Mouse (Mus musculus) liver, embryonic 14.5 days (tissue): ENCODE measurements around the gene Dusp21. TPM values are rescaled to one million over a fixed set of nuclear protein-coding genes. Genes with fewer than 3 reads are reported as not detected.

ENCODE experiments used
- ATAC-seq: fragments of 200-750 bp; cut with Nextera tagmentation; 2 replicates; pipeline ENCODE4 v1.8.0; 2017; ENCODE audit warnings: moderate number of reproducible peaks, mild to moderate bottlenecking, moderate library complexity; ENCODE audit not compliant: insufficient read depth
- DNase-seq, 3 experiments: peaks; one replicate each; pipeline ENCODE4 v3.0.0-alpha.2; 2012 to 2013; ENCODE audit warnings: low read depth in 3 of 3, low spot score in 3 of 3
- H3K27ac ChIP-seq: fragments of 300-500 bp; sonication (generic); 2 replicates; pipeline ENCODE4 v1.5.1; 2014; ENCODE audit warnings: moderate library complexity, mild to moderate bottlenecking, control low read depth, inconsistent platforms
- H3K27me3 ChIP-seq: fragments of 300-500 bp; sonication (generic); 2 replicates; pipeline ENCODE4 v1.6.1; 2014; ENCODE audit warnings: mild to moderate bottlenecking, low read length, moderate library complexity; ENCODE audit not compliant: control insufficient read depth, insufficient read depth
- H3K36me3 ChIP-seq: fragments of 300-500 bp; sonication (generic); replicated peaks from 2 replicates; pipeline ENCODE4 v1.6.1; 2014; ENCODE audit warnings: low read depth; ENCODE audit not compliant: control insufficient read depth, insufficient read depth
- H3K4me1 ChIP-seq, 2 experiments: fragments of 200-500 bp in 1 of 2; fragments of 300-500 bp in 1 of 2; sonication (generic) in 1 of 2; replicated peaks; 2 replicates each; pipeline ENCODE4 v1.6.1; 2012 to 2014; ENCODE audit warnings: antibody characterized with exemption in 1 of 2, inconsistent platforms in 1 of 2, low read length in 1 of 2; ENCODE audit not compliant: control insufficient read depth in 2 of 2, insufficient read depth in 2 of 2
- H3K4me2 ChIP-seq: fragments of 300-500 bp; sonication (generic); 2 replicates; pipeline ENCODE4 v1.6.1; 2014; ENCODE audit warnings: low read depth, mild to moderate bottlenecking, control low read depth, moderate library complexity
- H3K4me3 ChIP-seq, 2 experiments: fragments of 200-500 bp in 1 of 2; fragments of 300-500 bp in 1 of 2; sonication (generic) in 1 of 2; 2 replicates each; pipeline ENCODE4 v1.5.1; 2012 to 2014; ENCODE audit warnings: low read depth in 2 of 2, low read length in 2 of 2, mild to moderate bottlenecking in 2 of 2, control low read depth in 1 of 2, inconsistent platforms in 1 of 2, moderate library complexity in 1 of 2; ENCODE audit not compliant: insufficient read depth in 1 of 2
- H3K9ac ChIP-seq: fragments of 300-500 bp; sonication (generic); replicated peaks from 2 replicates; pipeline ENCODE4 v1.6.1; 2014; ENCODE audit warnings: mild to moderate bottlenecking, control low read depth, moderate library complexity
- H3K9me3 ChIP-seq: fragments of 300-500 bp; sonication (generic); 2 replicates; pipeline ENCODE4 v1.6.1; 2016; ENCODE audit warnings: low read length, mixed read lengths; ENCODE audit not compliant: control insufficient read depth
- CTCF ChIP-seq: IDR thresholded peaks from 2 replicates; pipeline ENCODE4 v1.5.1; 2016; ENCODE audit warnings: antibody characterized with exemption, low read depth, control low read depth
- EP300 ChIP-seq: IDR thresholded peaks from 2 replicates; pipeline ENCODE4 v1.6.1; 2016; ENCODE audit warnings: antibody characterized with exemption, low read depth
- whole genome bisulfite sequencing: fragments of 180-500 bp; shearing (Covaris S2); extraction: QIAGEN DNeasy Blood & Tissue Kit; methylation state at CpG from one replicate; pipeline ENCODE4 v1.1.7; 2014; ENCODE audit not compliant: insufficient replicate concordance; 5-methylcytosine and 5-hydroxymethylcytosine counted together
- polyA plus RNA-seq, 2 experiments: library from polyadenylated mRNA; depleted of rRNA in 1 of 2; stranded (reverse) in 1 of 2; unstranded in 1 of 2; fragments of >200 nt; fragmentation: Nextera tagmentation in 1 of 2; extraction: Ambion mirVana in 1 of 2; gene quantifications; 2 replicates each; pipeline versions ENCODE4 v1.2.1 to v1.2.3; 2012 to 2014

Dusp21 gene
- polyA plus RNA-seq, 2 experiments: not detected

DNA sequence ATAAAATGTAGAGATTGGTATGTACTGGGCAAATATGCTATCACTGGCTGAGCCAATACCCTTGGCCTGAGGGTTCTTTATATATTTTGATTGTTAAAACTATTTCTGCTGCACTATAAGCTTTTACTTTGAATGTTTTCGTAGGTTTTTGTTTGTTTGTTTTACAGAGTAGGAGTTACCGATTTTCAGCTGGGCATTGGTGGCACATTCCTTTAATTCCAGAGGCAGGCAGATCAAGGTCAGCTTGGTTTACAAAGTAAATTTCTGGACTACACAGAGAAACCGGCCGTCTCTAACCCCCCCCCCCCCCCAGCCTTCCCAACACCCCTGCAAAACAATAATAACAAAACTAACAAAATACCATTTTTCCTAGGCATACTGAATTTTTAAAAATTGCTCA is 29.2 kb downstream of the Dusp21 start:
- WGBS: 68% methylated on average over 4 of the region's 4 CpGs
- no peak overlapping the region for H3K4me2 ChIP-seq
- no peak overlapping the region for H3K4me3 ChIP-seq
- no peak for ATAC-seq
- H3K27me3 ChIP-seq: no peaks in the 10 kb centered on the region
- TF ChIP-seq CTCF (no peak), EP300 (no peak)
- peaks cover 7 to 14% of the 10 kb centered on the region in 2 experiments for H3K4me1 ChIP-seq
- H3K9ac ChIP-seq: no peak overlapping the region
- no peak overlapping the region for H3K27ac ChIP-seq
- no peak for DNase-seq
- H3K36me3 ChIP-seq: no peaks in the 10 kb centered on the region
- H3K9me3 ChIP-seq: no peaks in the 10 kb centered on the region

DNA sequence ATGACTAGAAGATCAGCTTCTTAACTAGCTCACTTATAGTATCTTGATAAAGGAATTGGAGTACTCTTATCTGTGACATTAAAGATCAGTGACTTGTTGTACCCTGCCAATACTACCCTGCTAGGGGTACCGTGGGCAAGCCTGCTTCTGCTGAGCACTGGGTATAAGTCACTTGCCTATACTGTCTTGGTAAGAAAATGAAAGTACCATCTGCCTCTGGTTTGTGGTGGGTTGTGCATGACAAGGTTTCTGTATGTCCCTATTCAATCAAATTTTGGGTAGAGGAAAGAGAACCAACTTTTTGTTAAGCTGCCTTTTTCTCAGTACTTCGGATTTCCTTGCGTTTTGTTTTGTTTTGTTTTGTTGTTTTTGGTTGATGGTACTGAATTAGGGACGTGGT is 32.1 kb downstream of the Dusp21 start:
- WGBS: 76% methylated on average over 4 of the region's 4 CpGs
- Histone ChIP-seq H3K4me3 (no peak overlapping the region), H3K4me2 (no peak overlapping the region), H3K9me3 (no peaks in the 10 kb centered on the region), H3K27me3 (no peaks in the 10 kb centered on the region), H3K27ac (no peak overlapping the region), H3K36me3 (no peaks in the 10 kb centered on the region), H3K4me1 (peaks cover 7 to 16% of the 10 kb centered on the region in 2 experiments), H3K9ac (no peak overlapping the region)
- no peak for ATAC-seq
- TF ChIP-seq CTCF: no peak
- TF ChIP-seq EP300: no peak
- no peak for DNase-seq

- Histone ChIP-seq H3K4me2 (no peak overlapping the region), H3K27ac (no peak overlapping the region), H3K27me3 (no peaks in the 10 kb centered on the region), H3K4me3 (no peak overlapping the region), H3K4me1 (peaks cover 7 to 16% of the 10 kb centered on the region in 2 experiments), H3K9ac (no peak overlapping the region), H3K36me3 (no peaks in the 10 kb centered on the region), H3K9me3 (no peaks in the 10 kb centered on the region)
- DNase-seq (no peak), ATAC-seq (peak; percentile 72)
- 0% methylated on average over 1 of the region's 1 CpGs for WGBS
- TF ChIP-seq EP300 (peak; percentile 79), CTCF (no peak)
Observed at GRCm38 (mm10) chrX:18179492-18179891, 33.8 kb downstream of the Dusp21 start.

DNA sequence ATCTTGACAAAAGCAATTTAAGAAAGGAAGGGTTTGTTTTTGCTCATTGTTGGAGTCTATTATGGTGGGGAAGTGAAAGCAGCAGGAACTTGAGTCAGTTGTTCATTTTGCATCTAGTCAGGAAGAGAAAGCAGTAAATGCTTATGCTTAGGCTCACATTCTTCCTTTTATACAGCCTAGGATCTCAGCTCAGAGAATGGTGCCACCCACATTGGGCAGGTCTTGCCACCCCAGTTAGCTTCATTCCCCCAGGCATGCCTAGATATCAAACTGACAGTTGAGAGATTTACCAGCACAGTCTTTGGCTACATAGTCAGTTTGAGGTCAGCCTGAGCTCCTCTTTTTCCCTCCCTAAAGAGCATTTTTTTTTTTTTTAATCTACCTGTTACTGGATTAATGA is 41.5 kb downstream of the Dusp21 start:
- H3K27ac ChIP-seq: no peak overlapping the region
- no peak for TF ChIP-seq EP300
- TF ChIP-seq CTCF: no peak
- H3K36me3 ChIP-seq: no peaks in the 10 kb centered on the region
- no peak overlapping the region for H3K4me2 ChIP-seq
- no peak overlapping the region for H3K9ac ChIP-seq
- H3K9me3 ChIP-seq: no peaks in the 10 kb centered on the region
- H3K4me3 ChIP-seq: no peak overlapping the region
- H3K27me3 ChIP-seq: no peaks in the 10 kb centered on the region
- H3K4me1 ChIP-seq: peaks cover 0 to 13% of the 10 kb centered on the region in 2 experiments; a peak in 2 of 4 replicates
- DNase-seq (no peak), ATAC-seq (no peak)

DNA sequence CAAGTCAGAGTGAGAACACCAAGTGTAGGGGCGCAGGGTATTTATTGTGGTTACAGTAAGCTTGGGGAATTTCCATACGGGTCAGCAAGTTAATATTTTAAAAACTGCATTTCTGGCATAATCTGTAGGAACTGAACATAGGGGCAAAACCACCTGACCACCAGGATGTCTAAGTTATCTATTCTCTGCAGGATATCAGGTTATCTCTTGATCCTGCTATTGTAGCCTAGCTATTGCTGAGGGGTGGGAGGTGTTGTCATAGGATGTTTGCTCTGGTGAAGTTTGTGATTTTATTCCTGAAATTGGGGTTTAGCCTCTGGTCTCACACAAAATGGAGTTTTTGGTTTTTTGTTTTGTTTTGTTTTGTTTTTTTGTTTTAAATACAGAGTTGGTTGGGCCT is 42.6 kb downstream of the Dusp21 start:
- Histone ChIP-seq H3K4me2 (no peak overlapping the region), H3K27me3 (no peaks in the 10 kb centered on the region), H3K27ac (no peak overlapping the region), H3K9ac (no peak overlapping the region), H3K4me1 (peaks cover 0 to 11% of the 10 kb centered on the region in 2 experiments; a peak in 2 of 4 replicates), H3K4me3 (no peak overlapping the region), H3K36me3 (no peaks in the 10 kb centered on the region), H3K9me3 (no peaks in the 10 kb centered on the region)
- ATAC-seq (no peak), DNase-seq (no peak)
- no peak for TF ChIP-seq CTCF
- TF ChIP-seq EP300: no peak
- WGBS: 40% methylated on average over 2 of the region's 2 CpGs

Other genes starting within 250 kb of the Dusp21 start
- 11.1 and 12.0 TPM in 2 replicates for gene Kdm6a, start 16.7 kb downstream of the Dusp21 start, polyA plus RNA-seq (2012; rRNA removed)
- 13.3 and 28.0 TPM in 2 replicates for gene Kdm6a, start 16.7 kb downstream of the Dusp21 start, polyA plus RNA-seq (2014; fragmentation: Nextera tagmentation; extraction: Ambion mirVana)